Mouse (Mus musculus): ENCODE measurements around the gene Fam167b. TPM values are rescaled to one million over a fixed set of nuclear protein-coding genes. Genes with fewer than 3 reads are reported as not detected.

Fam167b gene
- 1.2 TPM for polyA plus RNA-seq (2015; fragmentation: Illumina TruSeq; extraction: RNeasy Lipid Tissue Mini Kit (QIAGEN cat#74804); ENCODE audit: low read depth, low replicate concordance)

DNA sequence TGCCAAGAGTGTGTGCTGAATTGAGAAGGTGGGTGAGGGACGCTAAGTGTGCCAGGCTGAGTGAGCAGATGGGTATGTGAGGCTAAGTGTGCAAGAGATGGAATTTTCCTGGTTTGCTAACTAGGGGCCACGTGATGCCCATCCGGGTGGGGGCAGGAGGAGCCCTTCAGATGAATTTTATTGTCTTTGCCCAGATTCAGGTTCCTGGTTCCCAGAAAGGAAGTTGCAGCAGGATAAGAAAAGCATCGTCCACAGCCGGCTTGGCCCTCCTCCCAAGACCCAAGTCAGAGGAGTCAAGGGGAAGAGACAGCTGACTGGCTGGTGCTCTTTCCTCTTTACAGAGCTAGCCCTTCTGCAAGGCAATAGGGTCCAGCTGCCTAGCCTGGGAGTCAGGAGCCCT is at the start of gene Fam167b:
Gene Fam167b (minus strand): TSS at position 84 of the 400 bp plus-strand sequence.

DNA sequence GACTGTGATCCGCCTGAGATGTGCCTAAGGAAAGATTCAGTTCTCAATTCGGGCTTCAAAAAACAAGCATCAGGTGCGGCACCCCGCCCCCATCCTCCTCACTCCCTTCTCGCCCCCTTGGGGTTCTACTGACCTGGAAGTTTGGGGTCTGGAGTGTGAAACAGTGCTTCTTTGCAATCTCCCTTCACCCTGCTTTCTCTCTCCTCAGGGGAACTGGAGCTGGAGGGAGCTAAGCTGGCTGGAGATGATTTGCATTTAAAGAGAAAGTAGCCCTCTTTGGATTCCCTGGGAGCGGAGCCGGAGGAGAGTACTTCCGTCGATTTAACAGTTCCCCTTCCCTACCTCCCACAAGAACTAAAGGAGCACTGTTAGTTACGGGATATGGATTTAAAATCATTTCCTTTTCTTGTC is 45.3 kb upstream of the Fam167b start, which contains the start of gene Ccdc28b:
Gene Ccdc28b (minus strand): TSS at position 267 of the 411 bp plus-strand sequence.

DNA sequence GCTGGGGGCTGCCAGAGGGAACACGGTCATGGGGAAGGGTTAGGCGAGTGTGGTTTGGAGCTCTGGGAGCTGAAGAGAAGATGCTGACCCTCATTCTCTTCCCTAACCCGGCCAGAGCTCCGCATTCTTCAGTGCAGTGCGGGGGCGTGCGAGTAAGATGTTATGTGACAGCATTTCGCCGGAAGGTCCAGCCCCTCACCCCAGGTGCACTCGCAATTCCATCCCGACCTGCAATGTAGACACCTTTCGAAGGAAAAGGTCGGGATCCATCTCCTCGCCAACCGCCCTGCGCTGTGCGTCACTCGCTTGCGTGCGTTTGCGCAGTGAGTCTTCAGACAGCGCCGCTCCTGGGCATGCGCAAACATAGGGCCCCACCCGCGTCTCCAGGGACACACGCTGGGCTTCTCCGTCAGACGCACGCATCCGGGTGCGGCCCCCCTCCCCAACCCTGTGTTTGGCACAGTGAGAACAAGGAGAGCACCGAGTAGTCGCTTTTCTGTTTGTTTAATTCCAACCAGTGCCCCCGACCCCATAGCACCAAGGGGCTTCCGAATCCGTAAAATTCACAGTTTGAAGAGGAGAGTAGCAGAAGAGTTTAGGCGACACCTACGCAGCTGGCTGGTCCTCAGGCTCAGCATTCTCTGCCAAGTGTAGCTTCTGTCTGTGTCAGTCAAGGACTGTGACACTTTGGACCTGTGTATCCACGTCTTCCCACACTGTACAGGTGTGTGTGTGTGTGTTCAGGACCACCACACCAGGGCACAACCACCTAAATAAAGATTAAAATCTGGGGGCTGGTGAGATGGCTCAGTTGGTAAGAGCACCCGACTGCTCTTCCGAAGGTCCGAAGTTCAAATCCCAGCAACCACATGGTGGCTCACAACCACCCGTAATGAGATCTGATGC is 40.7 kb upstream of the Fam167b start, which contains the start of gene Iqcc:
Gene Iqcc (minus strand): TSS at position 314 of the 906 bp plus-strand sequence.

DNA sequence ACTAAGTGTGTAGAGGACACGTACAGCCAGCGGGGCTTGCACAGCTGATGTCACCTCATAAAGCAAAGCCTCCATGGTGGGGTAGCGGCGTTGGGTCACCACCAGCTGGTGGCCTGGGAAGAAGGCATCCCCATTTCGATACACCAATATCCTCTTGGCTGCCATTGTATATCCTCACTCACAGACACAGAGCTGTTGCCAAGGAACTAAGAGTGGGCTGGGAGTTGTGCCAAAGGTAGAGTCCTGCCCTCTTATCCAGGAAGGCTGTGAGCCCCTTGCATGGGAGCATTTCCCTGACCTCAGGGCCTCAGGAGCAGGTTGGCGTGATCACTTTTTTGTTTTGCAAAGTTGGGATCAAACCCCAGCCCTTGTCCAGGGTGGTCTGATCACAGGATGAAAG is 35.7 kb upstream of the Fam167b start, which contains the start of gene Dcdc2b:
Gene Dcdc2b (minus strand): TSS at position 165 of the 400 bp plus-strand sequence.

DNA sequence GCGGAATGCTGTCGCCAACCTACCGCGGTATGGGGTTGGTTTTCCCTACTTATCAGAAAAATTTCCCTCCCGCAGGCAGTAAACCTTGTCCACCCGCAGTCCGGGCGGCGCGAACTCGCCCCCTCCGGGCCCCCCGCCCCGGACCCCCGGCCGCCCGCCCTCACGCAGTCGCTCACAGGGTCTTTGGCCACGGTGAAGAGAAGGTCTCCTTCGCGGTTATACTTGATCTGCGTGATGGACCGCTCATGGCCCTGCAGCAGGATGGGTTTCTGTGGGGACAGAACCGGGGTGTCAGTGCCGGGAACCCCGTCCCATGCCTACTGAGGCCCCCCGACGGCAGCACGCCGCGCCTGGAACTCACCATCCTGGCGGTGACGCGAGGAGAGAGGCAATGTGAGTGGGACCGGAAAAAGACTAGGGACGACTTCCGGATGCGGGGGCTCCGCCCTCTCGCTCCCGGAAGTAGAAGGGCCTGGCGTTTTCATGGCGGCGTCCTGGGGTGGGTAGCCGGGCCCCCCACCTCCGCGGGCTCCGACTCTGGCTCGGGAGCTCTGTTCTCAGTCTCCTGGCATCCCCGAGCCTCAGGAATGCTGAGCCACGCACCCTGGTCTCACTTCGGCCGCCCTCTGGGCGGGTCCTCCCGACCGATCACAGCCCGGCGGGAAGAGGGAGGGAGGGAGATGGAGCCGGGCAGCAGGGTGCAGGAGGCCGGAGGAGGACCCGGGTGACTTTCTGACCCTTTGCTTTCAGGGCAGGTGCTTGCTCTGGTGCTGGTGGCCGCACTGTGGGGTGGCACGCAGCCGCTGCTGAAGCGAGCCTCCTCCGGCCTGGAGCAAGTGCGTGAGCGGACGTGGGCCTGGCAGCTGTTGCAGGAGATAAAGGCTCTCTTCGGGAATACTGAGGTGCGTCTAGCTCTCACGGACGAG is 22.1 kb upstream of the Fam167b start, which contains the start of the genes Eif3i and Tmem234:
Gene Eif3i (minus strand): TSS at position 416 of the 926 bp plus-strand sequence.
Gene Tmem234 (plus strand): TSS at position 436 of the 926 bp plus-strand sequence.

DNA sequence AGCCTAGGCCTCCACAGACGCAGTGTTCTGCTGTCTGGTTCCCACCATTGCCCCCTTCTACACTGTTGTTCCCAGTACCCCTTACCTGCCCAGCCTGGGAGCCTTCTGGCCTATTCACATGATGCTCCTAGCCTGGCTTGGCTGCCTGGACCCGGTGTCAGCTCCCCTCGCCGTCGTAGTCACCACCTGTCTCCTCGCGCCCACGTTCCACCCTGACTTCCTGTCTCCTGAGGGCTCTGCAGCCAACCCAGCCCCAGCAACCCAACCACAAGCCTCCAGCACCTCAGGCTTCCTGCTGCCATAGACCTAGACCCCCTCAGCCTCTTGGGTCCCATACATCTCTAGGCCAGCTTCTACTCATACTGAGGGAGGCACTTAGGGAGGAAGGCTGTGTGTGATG is 4.9 kb downstream of the Fam167b start, which contains the start of gene Lck:
Gene Lck (minus strand): TSS at position 212 of the 400 bp plus-strand sequence.

DNA sequence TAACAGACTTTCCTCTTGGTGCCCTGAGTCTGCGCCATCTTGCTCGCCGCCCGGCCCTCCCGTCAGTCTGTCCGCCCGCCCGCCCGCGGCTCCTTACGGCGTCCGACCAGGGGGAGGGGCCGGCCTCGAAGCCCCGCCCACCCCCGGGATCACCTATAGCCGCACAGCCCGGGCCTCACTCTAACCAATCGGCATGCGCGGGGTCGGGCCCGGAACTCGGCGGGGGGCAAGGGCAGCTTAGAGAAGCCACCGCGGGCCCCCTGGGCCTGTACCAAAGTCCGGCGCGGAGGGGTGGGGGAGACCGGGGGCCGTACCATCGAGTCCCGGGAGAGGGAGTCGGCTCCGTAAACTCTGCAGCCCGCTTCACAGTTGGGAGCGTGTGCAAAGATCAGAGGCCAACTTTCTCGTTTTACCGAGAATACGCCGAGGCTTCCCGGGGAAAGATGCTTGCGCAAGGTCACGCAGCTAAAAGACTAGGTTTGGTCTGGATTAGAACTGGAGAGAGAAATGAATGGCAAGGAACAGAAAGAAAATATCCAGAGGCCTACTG is 35.7 kb downstream of the Fam167b start, which contains the start of gene Hdac1:
Gene Hdac1 (minus strand): TSS at position 122 of the 550 bp plus-strand sequence.

Other genes starting within 250 kb of the Fam167b start
- 91.6 TPM for gene Rbbp4, start 243.2 kb downstream of the Fam167b start, polyA plus RNA-seq (2015; fragmentation: Illumina TruSeq; extraction: RNeasy Lipid Tissue Mini Kit (QIAGEN cat#74804); ENCODE audit: low read depth, low replicate concordance)
- 37.3 TPM for gene Zbtb8os, start 242.9 kb downstream of the Fam167b start, polyA plus RNA-seq (2015; fragmentation: Illumina TruSeq; extraction: RNeasy Lipid Tissue Mini Kit (QIAGEN cat#74804); ENCODE audit: low read depth, low replicate concordance)
- 6.8 TPM for gene Zbtb8a, start 200.4 kb downstream of the Fam167b start, polyA plus RNA-seq (2015; fragmentation: Illumina TruSeq; extraction: RNeasy Lipid Tissue Mini Kit (QIAGEN cat#74804); ENCODE audit: low read depth, low replicate concordance)
- gene Zbtb8b, start 137.7 kb downstream of the Fam167b start, polyA plus RNA-seq (2015; fragmentation: Illumina TruSeq; extraction: RNeasy Lipid Tissue Mini Kit (QIAGEN cat#74804); ENCODE audit: low read depth, low replicate concordance), result 3.6 TPM
- 50.2 TPM for gene Bsdc1, start 117.0 kb downstream of the Fam167b start, polyA plus RNA-seq (2015; fragmentation: Illumina TruSeq; extraction: RNeasy Lipid Tissue Mini Kit (QIAGEN cat#74804); ENCODE audit: low read depth, low replicate concordance)
- gene Tssk3, start 87.5 kb downstream of the Fam167b start, polyA plus RNA-seq (2015; fragmentation: Illumina TruSeq; extraction: RNeasy Lipid Tissue Mini Kit (QIAGEN cat#74804); ENCODE audit: low read depth, low replicate concordance), result not detected
- not detected for gene Fam229a, start 87.4 kb downstream of the Fam167b start, polyA plus RNA-seq (2015; fragmentation: Illumina TruSeq; extraction: RNeasy Lipid Tissue Mini Kit (QIAGEN cat#74804); ENCODE audit: low read depth, low replicate concordance)
- gene Marcksl1, start 65.0 kb downstream of the Fam167b start, polyA plus RNA-seq (2015; fragmentation: Illumina TruSeq; extraction: RNeasy Lipid Tissue Mini Kit (QIAGEN cat#74804); ENCODE audit: low read depth, low replicate concordance), result 72.9 TPM
- 38.9 TPM for gene Hdac1, start 35.8 kb downstream of the Fam167b start, polyA plus RNA-seq (2015; fragmentation: Illumina TruSeq; extraction: RNeasy Lipid Tissue Mini Kit (QIAGEN cat#74804); ENCODE audit: low read depth, low replicate concordance)
- gene Lck, start 4.9 kb downstream of the Fam167b start, polyA plus RNA-seq (2015; fragmentation: Illumina TruSeq; extraction: RNeasy Lipid Tissue Mini Kit (QIAGEN cat#74804); ENCODE audit: low read depth, low replicate concordance), result 2.3 TPM
- 229 TPM for gene Eif3i, start 22.1 kb upstream of the Fam167b start, polyA plus RNA-seq (2015; fragmentation: Illumina TruSeq; extraction: RNeasy Lipid Tissue Mini Kit (QIAGEN cat#74804); ENCODE audit: low read depth, low replicate concordance)
- 151 TPM for gene Tmem234, start 22.1 kb upstream of the Fam167b start, polyA plus RNA-seq (2015; fragmentation: Illumina TruSeq; extraction: RNeasy Lipid Tissue Mini Kit (QIAGEN cat#74804); ENCODE audit: low read depth, low replicate concordance)
- 5.6 TPM for gene Dcdc2b, start 35.7 kb upstream of the Fam167b start, polyA plus RNA-seq (2015; fragmentation: Illumina TruSeq; extraction: RNeasy Lipid Tissue Mini Kit (QIAGEN cat#74804); ENCODE audit: low read depth, low replicate concordance)
- 33.5 TPM for gene Iqcc, start 40.5 kb upstream of the Fam167b start, polyA plus RNA-seq (2015; fragmentation: Illumina TruSeq; extraction: RNeasy Lipid Tissue Mini Kit (QIAGEN cat#74804); ENCODE audit: low read depth, low replicate concordance)
- gene Ccdc28b, start 45.4 kb upstream of the Fam167b start, polyA plus RNA-seq (2015; fragmentation: Illumina TruSeq; extraction: RNeasy Lipid Tissue Mini Kit (QIAGEN cat#74804); ENCODE audit: low read depth, low replicate concordance), result 55.4 TPM
- gene Txlna, start 62.5 kb upstream of the Fam167b start, polyA plus RNA-seq (2015; fragmentation: Illumina TruSeq; extraction: RNeasy Lipid Tissue Mini Kit (QIAGEN cat#74804); ENCODE audit: low read depth, low replicate concordance), result 33.5 TPM
- 45.4 TPM for gene Kpna6, start 94.2 kb upstream of the Fam167b start, polyA plus RNA-seq (2015; fragmentation: Illumina TruSeq; extraction: RNeasy Lipid Tissue Mini Kit (QIAGEN cat#74804); ENCODE audit: low read depth, low replicate concordance)
- 7.9 TPM for gene Tmem39b, start 118.3 kb upstream of the Fam167b start, polyA plus RNA-seq (2015; fragmentation: Illumina TruSeq; extraction: RNeasy Lipid Tissue Mini Kit (QIAGEN cat#74804); ENCODE audit: low read depth, low replicate concordance)
- gene Khdrbs1, start 163.8 kb upstream of the Fam167b start, polyA plus RNA-seq (2015; fragmentation: Illumina TruSeq; extraction: RNeasy Lipid Tissue Mini Kit (QIAGEN cat#74804); ENCODE audit: low read depth, low replicate concordance), result 91.9 TPM
- 159 TPM for gene Ptp4a2, start 232.7 kb upstream of the Fam167b start, polyA plus RNA-seq (2015; fragmentation: Illumina TruSeq; extraction: RNeasy Lipid Tissue Mini Kit (QIAGEN cat#74804); ENCODE audit: low read depth, low replicate concordance)

All from brain, adult 10 weeks (tissue).